Mouse (Mus musculus) forebrain, postnatal 0 days (tissue): ENCODE data around the gene Lingo1. TPM values are rescaled to one million over a fixed set of nuclear protein-coding genes. Genes with fewer than 3 reads are reported as not detected.

Experiments
- ATAC-seq: fragments of 200-750 bp; cut with Nextera tagmentation; 2 replicates; pipeline ENCODE4 v1.8.0; 2017; ENCODE audit warnings: mild to moderate bottlenecking, moderate library complexity
- DNase-seq: peaks from one replicate; pipeline ENCODE4 v3.0.0-alpha.2; 2015
- H3K27ac ChIP-seq: fragments of 300-500 bp; sonication (generic); 2 replicates; pipeline ENCODE4 v1.5.1; 2014; ENCODE audit warnings: low read depth, mild to moderate bottlenecking, antibody characterized with exemption, low read length, moderate library complexity, mixed read lengths
- H3K27me3 ChIP-seq: fragments of 300-500 bp; sonication (generic); 2 replicates; pipeline ENCODE4 v1.6.1; 2014; ENCODE audit warnings: mild to moderate bottlenecking, low read length, mixed read lengths; ENCODE audit not compliant: insufficient read depth
- H3K36me3 ChIP-seq: fragments of 300-500 bp; sonication (generic); 2 replicates; pipeline ENCODE4 v1.6.1; 2014; ENCODE audit warnings: mild to moderate bottlenecking, moderate library complexity; ENCODE audit not compliant: insufficient read depth
- H3K4me1 ChIP-seq: fragments of 300-500 bp; sonication (generic); 2 replicates; pipeline ENCODE4 v1.6.1; 2014; ENCODE audit warnings: antibody characterized with exemption; ENCODE audit not compliant: insufficient read depth
- H3K4me2 ChIP-seq: fragments of 300-500 bp; sonication (generic); 2 replicates; pipeline ENCODE4 v1.6.1; 2014; ENCODE audit warnings: low read depth, mild to moderate bottlenecking, moderate library complexity
- H3K4me3 ChIP-seq: fragments of 300-500 bp; sonication (generic); 2 replicates; pipeline ENCODE4 v1.5.1; 2014; ENCODE audit warnings: low read depth, low read length, mixed read lengths
- H3K9ac ChIP-seq: fragments of 300-500 bp; sonication (generic); 2 replicates; pipeline ENCODE4 v1.6.1; 2014; ENCODE audit warnings: mild to moderate bottlenecking
- H3K9me3 ChIP-seq: fragments of 300-500 bp; sonication (generic); 2 replicates; pipeline ENCODE4 v1.6.1; 2016; ENCODE audit warnings: low read length
- CTCF ChIP-seq: sonication (generic); IDR thresholded peaks from 2 replicates; pipeline ENCODE4 v1.5.1; 2016; ENCODE audit warnings: antibody characterized with exemption, control low read depth, low read depth
- WGBS: fragments of 180-500 bp; shearing (Covaris S2); extraction: QIAGEN DNeasy Blood & Tissue Kit; methylation state at CpG from one replicate; pipeline ENCODE4 v1.1.7; 2014; 5-methylcytosine and 5-hydroxymethylcytosine counted together
- polyA plus RNA-seq: library from polyadenylated mRNA; unstranded; fragments of >200 nt; fragmentation: Nextera tagmentation; extraction: Ambion mirVana; gene quantifications from 2 replicates; pipeline ENCODE4 v1.2.1, GENCODE M21; 2015
- total RNA-seq: library from RNA; depleted of rRNA; stranded (reverse); fragments of >200 nt; gene quantifications from 2 replicates; pipeline ENCODE4 v1.2.3, GENCODE M21; 2014

The Lingo1 gene
- total and polyA plus RNA-seq, 2 experiments from 2014 or later, result 103 to 114 TPM

DNA sequence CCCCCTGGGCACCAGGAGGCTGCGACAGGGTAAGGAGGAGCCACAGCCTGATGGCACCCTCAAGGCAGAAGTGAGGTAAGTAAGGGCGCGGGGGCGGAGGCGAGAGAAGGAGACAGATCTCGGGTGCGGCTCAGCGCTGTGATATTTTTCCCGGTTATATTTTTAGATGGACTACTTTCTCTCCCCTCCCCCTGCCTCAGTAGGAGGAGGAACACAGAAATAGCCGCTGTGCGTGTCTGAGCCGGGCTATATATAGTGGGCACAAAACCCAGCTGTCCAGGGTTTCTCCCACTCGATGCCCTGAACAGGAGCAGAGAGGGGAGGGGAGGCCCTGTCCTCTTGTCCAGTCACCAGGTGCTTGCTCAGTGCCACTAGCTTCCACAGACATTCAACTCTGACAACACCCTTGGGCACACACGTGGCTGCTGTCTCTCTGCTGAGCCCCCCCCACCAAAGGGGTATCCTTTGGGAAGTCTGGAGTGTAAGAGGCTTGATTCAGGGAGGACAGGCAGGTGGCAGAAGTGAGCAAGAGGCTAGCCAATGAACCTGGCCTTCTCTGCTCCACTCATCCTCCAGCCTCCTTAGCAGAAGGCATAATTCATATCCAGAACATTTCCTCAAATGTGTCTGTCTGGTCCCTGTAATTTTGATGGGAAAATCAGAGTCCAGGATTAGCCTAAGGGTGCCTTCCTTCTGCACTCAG lies 83.5 kb downstream of the Lingo1 start:
- TF ChIP-seq CTCF, result peak; percentile 36; the same call in 1 of the 2 replicates
- ATAC-seq (peak; percentile 58), DNase-seq (no peak)
- no peaks in the 10 kb centered on the region for H3K36me3 ChIP-seq
- no peaks in the 10 kb centered on the region; the same call in 1 of the 2 replicates for H3K27me3 ChIP-seq
- no peaks in the 10 kb centered on the region for H3K9me3 ChIP-seq
- no peak overlapping the region for H3K4me3 ChIP-seq
- 65% methylated on average over 14 of the region's 14 CpGs for WGBS
- H3K4me1 ChIP-seq, result no peaks in the 10 kb centered on the region; the same call in 1 of the 2 replicates
- no peak overlapping the region for H3K27ac ChIP-seq
- no peak overlapping the region for H3K9ac ChIP-seq
- no peak overlapping the region for H3K4me2 ChIP-seq

DNA sequence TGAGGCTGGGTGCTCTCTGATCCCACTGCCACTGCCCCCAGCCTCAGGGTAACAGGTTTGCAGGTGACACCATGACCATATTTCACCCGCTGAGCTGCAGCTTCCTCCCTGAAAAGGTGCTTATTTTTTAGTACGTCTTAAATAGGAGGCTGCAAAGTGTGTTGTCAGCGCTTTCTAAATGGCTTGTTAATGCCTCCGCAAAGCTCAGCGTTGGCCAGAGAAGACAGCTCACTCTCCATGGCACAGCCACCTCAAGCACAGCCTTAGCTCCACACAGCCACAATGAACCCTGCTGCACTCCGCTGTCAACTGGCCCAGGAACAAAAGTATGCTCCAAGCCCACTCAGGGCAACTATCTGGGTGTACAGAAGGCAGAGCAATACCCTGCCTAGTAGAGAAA lies 85.3 kb downstream of the Lingo1 start:
- Histone ChIP-seq H3K9ac (no peak overlapping the region), H3K9me3 (no peaks in the 10 kb centered on the region), H3K27ac (no peak overlapping the region), H3K4me2 (no peak overlapping the region), H3K36me3 (no peaks in the 10 kb centered on the region), H3K4me3 (no peak overlapping the region), H3K27me3 (no peaks in the 10 kb centered on the region; the same call in 1 of the 2 replicates), H3K4me1 (no peaks in the 10 kb centered on the region; the same call in 1 of the 2 replicates)
- WGBS, result 74% methylated on average over 6 of the region's 6 CpGs
- DNase-seq (no peak), ATAC-seq (no peak)
- TF ChIP-seq CTCF, result no peak

DNA sequence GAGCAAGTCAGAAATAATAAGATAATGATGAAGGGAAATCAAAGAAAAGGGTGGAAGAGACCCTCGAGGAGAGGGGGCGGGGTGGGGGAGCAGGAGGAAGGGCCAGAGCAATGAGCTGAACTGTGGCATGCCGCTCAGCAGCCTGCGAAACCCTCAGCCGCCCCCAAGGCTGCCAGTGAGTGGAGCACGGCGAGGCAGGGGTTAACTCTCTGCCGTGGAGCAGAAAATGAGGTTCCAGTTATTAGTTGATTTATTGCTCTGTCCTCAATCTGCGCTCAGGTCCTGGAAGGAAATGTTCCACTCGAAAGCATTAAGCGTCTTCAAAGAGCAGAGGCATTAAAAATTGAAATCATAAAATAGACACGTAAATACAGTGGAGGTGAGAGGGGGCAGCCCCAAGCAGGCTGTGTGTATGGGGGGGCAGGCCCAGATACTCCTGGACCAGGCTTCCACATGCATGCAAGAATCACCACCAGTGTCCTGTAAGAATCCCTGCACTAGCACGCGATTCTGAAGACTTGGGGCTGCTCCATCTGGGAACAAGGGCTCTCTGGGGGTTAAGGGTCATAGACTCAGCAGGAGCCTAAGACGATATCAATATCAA lies 89.7 kb downstream of the Lingo1 start:
- ATAC-seq (no peak), DNase-seq (no peak)
- H3K4me3 ChIP-seq, result no peak overlapping the region
- H3K9me3 ChIP-seq, result no peaks in the 10 kb centered on the region
- no peak overlapping the region for H3K9ac ChIP-seq
- no peak overlapping the region for H3K27ac ChIP-seq
- no peaks in the 10 kb centered on the region for H3K4me1 ChIP-seq
- H3K27me3 ChIP-seq, result no peaks in the 10 kb centered on the region
- WGBS, result 67% methylated on average over 15 of the region's 15 CpGs
- no peak for TF ChIP-seq CTCF
- H3K36me3 ChIP-seq, result no peaks in the 10 kb centered on the region
- H3K4me2 ChIP-seq, result no peak overlapping the region

DNA sequence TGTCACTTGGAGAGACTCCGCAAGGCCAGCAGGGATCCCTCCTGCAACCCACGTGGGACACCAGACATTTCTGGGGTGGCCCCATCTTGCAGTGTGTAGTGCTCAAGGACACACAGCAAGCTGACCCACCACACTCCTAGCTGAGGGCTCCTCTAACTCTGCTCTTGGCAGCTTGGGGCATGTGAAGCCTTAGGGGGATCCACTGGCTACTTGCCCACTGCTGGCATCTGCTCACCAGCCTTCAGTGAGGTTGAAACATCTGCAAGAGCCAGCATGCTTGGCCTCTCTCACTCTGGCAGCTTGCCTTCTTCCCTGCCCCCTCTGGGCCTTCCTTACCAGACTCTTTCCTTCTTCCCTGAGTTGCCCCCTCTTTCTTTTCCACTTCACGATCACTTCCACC lies 94.9 kb downstream of the Lingo1 start:
- no peak for TF ChIP-seq CTCF
- H3K4me2 ChIP-seq, result no peak overlapping the region
- no peaks in the 10 kb centered on the region for H3K27me3 ChIP-seq
- DNase-seq (peak; percentile 74), ATAC-seq (peak; percentile 55)
- no peak overlapping the region for H3K9ac ChIP-seq
- no peak overlapping the region for H3K27ac ChIP-seq
- WGBS, result 27% methylated on average over 3 of the region's 3 CpGs
- H3K4me3 ChIP-seq, result no peak overlapping the region
- H3K36me3 ChIP-seq, result no peaks in the 10 kb centered on the region
- H3K4me1 ChIP-seq, result peaks cover 3% of the 10 kb centered on the region; the same call in 1 of the 2 replicates
- no peaks in the 10 kb centered on the region for H3K9me3 ChIP-seq

DNA sequence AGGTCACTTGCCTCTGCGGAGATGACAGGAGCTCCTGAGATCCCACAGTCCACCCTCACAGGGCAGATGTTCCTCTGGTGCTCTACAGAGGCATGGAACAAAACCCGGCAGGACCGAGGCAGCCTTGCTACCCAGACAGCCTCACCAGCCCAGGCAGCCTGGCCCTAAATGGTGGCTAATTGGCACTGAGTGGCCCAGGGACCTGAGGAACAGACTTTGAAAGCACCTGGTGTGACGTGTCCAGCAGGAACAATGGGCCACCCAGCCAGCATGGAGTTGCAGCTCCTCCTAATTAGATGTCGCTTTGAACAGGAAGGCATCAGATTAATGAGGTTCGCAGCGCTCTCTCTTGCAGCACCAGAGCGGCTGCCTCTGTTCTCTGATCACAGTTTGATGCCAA lies 95.4 kb downstream of the Lingo1 start:
- Histone ChIP-seq H3K27me3 (no peaks in the 10 kb centered on the region), H3K4me1 (peaks cover 3% of the 10 kb centered on the region; the same call in 1 of the 2 replicates), H3K36me3 (no peaks in the 10 kb centered on the region), H3K9ac (no peak overlapping the region), H3K9me3 (no peaks in the 10 kb centered on the region), H3K4me2 (no peak overlapping the region), H3K4me3 (no peak overlapping the region), H3K27ac (no peak overlapping the region)
- WGBS, result 21% methylated on average over 8 of the region's 8 CpGs
- ATAC-seq, result peak; percentile 41
- DNase-seq, result no peak
- no peak for TF ChIP-seq CTCF

DNA sequence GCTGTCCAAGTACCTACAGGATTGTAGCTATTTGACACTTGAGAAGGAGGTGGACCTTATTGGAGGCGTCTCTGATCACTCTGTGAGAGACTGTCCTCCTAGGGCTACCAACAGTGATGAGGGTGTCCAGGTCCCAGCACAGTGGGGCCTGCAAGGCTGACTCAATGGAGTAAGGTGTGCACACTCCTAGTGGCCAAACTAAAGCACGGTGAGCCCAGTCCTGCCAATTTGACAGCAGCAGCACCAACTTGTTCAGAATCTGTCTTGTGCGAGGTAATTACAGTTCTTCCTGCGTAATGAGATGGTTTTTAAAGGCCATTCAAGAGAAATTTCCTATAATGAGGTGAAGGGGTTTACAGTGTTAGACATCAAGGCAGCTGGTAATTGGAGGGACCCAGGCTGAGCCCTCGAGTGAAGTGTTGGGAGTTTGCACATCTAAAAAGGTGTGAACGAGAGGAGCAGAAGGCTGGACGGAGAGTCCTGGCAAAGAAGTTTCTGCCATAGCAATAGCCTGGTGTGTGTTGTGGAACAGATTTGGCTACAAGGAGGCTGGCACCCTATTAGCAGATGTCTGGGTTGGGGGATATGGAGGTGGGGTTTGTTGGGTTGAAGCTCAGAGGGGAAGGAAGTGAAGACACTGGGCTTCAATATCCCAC lies 97.4 kb downstream of the Lingo1 start:
- H3K4me3 ChIP-seq, result no peak overlapping the region
- TF ChIP-seq CTCF, result no peak
- WGBS, result 36% methylated on average over 7 of the region's 7 CpGs
- no peak overlapping the region for H3K27ac ChIP-seq
- H3K27me3 ChIP-seq, result no peaks in the 10 kb centered on the region
- no peaks in the 10 kb centered on the region for H3K36me3 ChIP-seq
- no peaks in the 10 kb centered on the region for H3K9me3 ChIP-seq
- DNase-seq (no peak), ATAC-seq (peak; percentile 65)
- no peak overlapping the region for H3K4me2 ChIP-seq
- H3K4me1 ChIP-seq, result peaks cover 3% of the 10 kb centered on the region; the same call in 1 of the 2 replicates
- no peak overlapping the region for H3K9ac ChIP-seq

DNA sequence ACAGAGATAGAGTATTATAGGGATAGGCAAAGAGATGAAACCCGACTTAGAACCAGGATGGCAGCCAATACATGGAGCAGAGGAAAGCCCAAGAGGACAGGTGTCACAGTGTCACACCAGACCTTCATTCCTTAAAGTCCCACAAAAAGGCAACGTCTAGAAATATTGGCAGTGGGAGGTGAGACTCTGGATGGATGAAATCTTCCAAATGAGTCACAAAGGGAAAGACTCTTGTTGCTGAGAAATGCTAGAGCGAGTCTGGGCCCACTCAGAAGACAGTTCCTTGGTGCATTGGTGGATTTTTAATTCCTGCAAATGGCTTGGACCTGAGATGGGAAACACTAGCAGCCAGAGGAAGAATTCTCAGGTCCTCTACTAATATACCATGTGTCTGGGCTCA lies 102.2 kb downstream of the Lingo1 start:
- ATAC-seq, result no peak
- Histone ChIP-seq H3K27ac (no peak overlapping the region), H3K9ac (no peak overlapping the region), H3K4me2 (no peak overlapping the region), H3K27me3 (no peaks in the 10 kb centered on the region), H3K9me3 (no peaks in the 10 kb centered on the region), H3K4me3 (no peak overlapping the region), H3K36me3 (no peaks in the 10 kb centered on the region), H3K4me1 (0 out of 2 replicates have a peak, but pooled peaks cover 2% of the 10 kb centered on the region)
- TF ChIP-seq CTCF, result no peak
- no peak for DNase-seq
- WGBS, result 82% methylated on average over 3 of the region's 3 CpGs
